Mouse (Mus musculus) megakaryocyte, embryonic 14.5 days (primary cell): ENCODE data around the gene Spata48.

Source experiments
- FLI1 ChIP-seq: IDR thresholded peaks from 2 replicates; pipeline ENCODE4 v1.6.1; 2012; ENCODE audit warnings: low read length, inconsistent platforms, mixed read lengths
- GATA1 ChIP-seq: IDR thresholded peaks from 3 replicates; pipeline ENCODE4 v1.6.1; 2012; ENCODE audit warnings: mixed read lengths, low read length, inconsistent platforms, borderline replicate concordance

GRCm38 (mm10) chr11:11545948-11546347, 84.1 kb downstream of the Spata48 start:
- TF ChIP-seq GATA1: no peak
- no peak for TF ChIP-seq FLI1
